Comparison of ENCODE assay signal across 8 mouse cellular contexts in the genomic region with DNA sequence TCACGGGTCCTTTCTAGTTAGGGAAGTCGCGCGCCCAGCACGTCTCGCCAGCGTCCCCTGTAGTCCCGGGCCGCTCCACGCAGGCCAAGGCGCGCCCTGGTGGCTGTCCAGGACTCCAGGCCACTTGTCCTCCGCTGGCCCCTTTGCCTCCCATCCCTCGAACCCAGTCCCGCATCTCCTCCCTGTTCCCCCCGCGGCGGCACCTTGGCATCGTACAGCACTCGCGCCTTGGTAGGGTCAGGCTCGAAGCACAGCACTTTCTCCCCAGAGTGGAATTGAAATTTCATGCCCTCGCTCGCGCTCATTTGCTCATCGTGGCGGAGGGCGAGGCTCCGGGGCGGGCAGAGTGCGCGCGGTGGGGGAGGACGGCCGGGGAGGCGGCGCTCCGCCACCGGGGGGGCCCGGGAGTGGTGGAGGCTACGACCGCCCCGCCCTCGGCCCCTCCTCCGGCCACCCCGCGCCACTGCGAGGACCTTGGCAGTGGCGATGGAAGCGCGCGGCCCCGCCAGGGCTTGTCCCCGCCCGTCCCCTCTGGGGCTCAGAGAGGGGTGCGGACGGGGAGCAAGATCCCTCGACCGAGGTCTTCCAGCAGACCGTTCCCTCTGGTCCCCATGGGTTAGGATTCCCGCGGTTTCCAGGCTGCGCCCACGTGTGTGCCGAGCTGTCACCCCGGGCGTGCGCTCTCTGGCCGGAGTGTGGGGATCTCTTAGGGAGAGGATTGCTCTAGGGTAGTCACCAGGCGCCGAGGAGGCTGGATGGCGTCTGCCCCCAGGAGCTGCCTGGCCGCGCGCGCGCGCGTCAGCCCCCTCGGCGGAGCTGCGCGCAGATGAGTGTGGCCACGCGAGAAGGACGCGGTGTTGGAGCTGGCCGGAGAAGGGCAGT. TPM values are rescaled to one million over a fixed set of nuclear protein-coding genes. Genes with fewer than 3 reads are reported as not detected.
A peak's percentile ranks its signal among the peaks of the same experiment; 100 is the strongest.
DNase-seq lines count a peak whose midpoint lies in the region; ATAC-seq lines count a peak whose summit lies in the region.

A gene (minus strand): TSS at position 374 of the 882 bp plus-strand sequence.

- peak within 1 kb of the TSS; percentile 75 for H3K9ac ChIP-seq in intestine, embryonic 16.5 days (ENCODE audit: low read depth, low read length)

- H3K27ac ChIP-seq in intestine, embryonic 16.5 days (ENCODE audit: low read length), result peak within 1 kb of the TSS; percentile 97

- no peaks in the 10 kb centered on the region for H3K27me3 ChIP-seq in intestine, embryonic 16.5 days (replicated peaks; ENCODE audit: control insufficient read depth, insufficient read depth, low read length)

- intact Hi-C loops in left cerebral cortex, postnatal 25 days (cut with DNase I), result loop anchor here (2.0 to 5.0 kb wide), 2 partner anchors 264 to 645 kb away; no protein-coding TSS in a partner anchor

- WGBS in intestine, embryonic 16.5 days, result 21% methylated on average over 70 of the region's 88 CpGs

- no peaks in the 10 kb centered on the region for H3K9me3 ChIP-seq in intestine, embryonic 16.5 days (ENCODE audit: control insufficient read depth, low read length)

- no peaks in the 10 kb centered on the region for H3K4me1 ChIP-seq in intestine, embryonic 16.5 days (ENCODE audit: control insufficient read depth, insufficient read depth, low read length)

- H3K4me3 ChIP-seq in intestine, embryonic 16.5 days (ENCODE audit: low read length), result peak within 1 kb of the TSS; percentile 60

- H3K4me2 ChIP-seq in intestine, embryonic 16.5 days (ENCODE audit: low read depth, low read length), result peak within 1 kb of the TSS; percentile 62

- 0 out of 2 replicates have a peak, but pooled peaks cover 4% of the 10 kb centered on the region for H3K36me3 ChIP-seq in intestine, embryonic 16.5 days (ENCODE audit: control insufficient read depth, insufficient read depth, low read length)

- peak; percentile 75 for DNase-seq in adrenal gland, adult 8-10 months
- DNase-seq in embryo, embryonic 11.5 days (ENCODE audit: low read depth, low spot score), result peak; percentile 67
- DNase-seq in gastrocnemius, postnatal 4 days (ENCODE audit: low spot score in 2 of 2), result peak; percentile 81 to 87
- peak; percentile 69 to 72 for DNase-seq in left cerebral cortex, postnatal 25 days (ENCODE audit: low spot score in 2 of 2)
- peak; percentile 85 for DNase-seq in mesoderm, embryonic 11.5 days (ENCODE audit: low read depth, low spot score)
- DNase-seq in right cerebral cortex, postnatal 25 days, result peak; percentile 76
- DNase-seq in urinary bladder, postnatal 4 days (ENCODE audit: low spot score in 2 of 2), result peak; percentile 81 to 85

- peak; percentile 96 for ATAC-seq in intestine, embryonic 16.5 days

RNA-seq across cellular contexts. Expression of the gene that starts here (rescaled TPM):
- 10 to 100 TPM; 49.5 to 53.1 (median 51.4) TPM for total RNA-seq in adrenal gland, adult 8-10 months (2022)
- total RNA-seq in gastrocnemius, postnatal 4 days (2021), result 10 to 100 TPM; 39.9 to 41.0 TPM
- 33.9 and 34.6 TPM in 2 replicates for polyA plus RNA-seq in intestine, embryonic 16.5 days (2015; fragmentation: Nextera tagmentation; extraction: Ambion mirVana)
- 10 to 100 TPM; 22.9 to 25.7 TPM for total RNA-seq in left cerebral cortex, postnatal 25 days (2021)

Comparison
In these comparisons a context has a peak if more than half of its experiments do, and no peak if none do; other contexts are left out.
1. Peak in every context shown above with its lines: DNase-seq, ATAC-seq, H3K4me3 ChIP-seq and H3K27ac ChIP-seq.